Comparison of ENCODE assay signal across 8 mouse cellular contexts in genomic region chr14:30828635-30829460, GRCm38 (mm10). TPM values are rescaled to one million over a fixed set of nuclear protein-coding genes. Genes with fewer than 3 reads are reported as not detected.
DNase-seq lines count a peak whose midpoint lies in the region; ATAC-seq lines count a peak whose summit lies in the region.

No protein-coding gene starts in this region.

- 87% methylated on average over 11 of the region's 11 CpGs for WGBS in forebrain, embryonic 13.5 days

- no peak overlapping the region for H3K27ac ChIP-seq in forebrain, embryonic 13.5 days

- H3K36me3 ChIP-seq in erythroblast, embryonic 14.5 days (ENCODE audit: control insufficient read depth): peaks cover 2% of the 10 kb centered on the region; the same call in 1 of the 2 replicates
- H3K36me3 ChIP-seq in forebrain, embryonic 13.5 days (ENCODE audit: poor library complexity, severe bottlenecking): no peaks in the 10 kb centered on the region

- ATAC-seq in erythroblast, adult 5-6 weeks (replicated peaks; ENCODE audit: low FRiP score, poor library complexity, severe bottlenecking): no peak
- ATAC-seq in forebrain, embryonic 13.5 days: no peak

- H3K4me1 ChIP-seq in erythroblast, embryonic 14.5 days (ENCODE audit: control insufficient read depth): peaks cover 62% of the 10 kb centered on the region
- peaks cover 18% of the 10 kb centered on the region for H3K4me1 ChIP-seq in forebrain, embryonic 13.5 days

- no peak overlapping the region for H3K9ac ChIP-seq in forebrain, embryonic 13.5 days

- H3K27me3 ChIP-seq in erythroblast, embryonic 14.5 days (ENCODE audit: control insufficient read depth): no peaks in the 10 kb centered on the region
- H3K27me3 ChIP-seq in forebrain, embryonic 13.5 days: no peaks in the 10 kb centered on the region

- peak; percentile 81 for DNase-seq in heart, adult 9 months (ENCODE audit: low spot score in 2 of 2)
- peak; percentile 53 for DNase-seq in kidney, postnatal 14 days
- peak; percentile 24 for DNase-seq in ovary, postnatal 36 days (ENCODE audit: low spot score)
- no peak for DNase-seq in cerebellum, postnatal 14 days
- no peak for DNase-seq in embryo, embryonic 10 days (ENCODE audit: low spot score)

- H3K4me2 ChIP-seq in forebrain, embryonic 13.5 days: no peak overlapping the region

- H3K4me3 ChIP-seq in erythroblast, embryonic 14.5 days (replicated peaks): peak overlapping the region; percentile 17
- H3K4me3 ChIP-seq in forebrain, embryonic 13.5 days: no peak overlapping the region

- H3K9me3 ChIP-seq in erythroblast, embryonic 14.5 days (ENCODE audit: control insufficient read depth, low read length): no peaks in the 10 kb centered on the region
- H3K9me3 ChIP-seq in forebrain, embryonic 13.5 days (replicated peaks): no peaks in the 10 kb centered on the region

RNA-seq across cellular contexts. Expression of gene Tmem110, which starts 3.5 kb away (rescaled TPM):
- polyA plus RNA-seq in erythroblast, embryonic 14.5 days (2012): 2.3 and 2.8 TPM in 2 replicates
- total RNA-seq in erythroblast, adult 5-6 weeks (2015; ENCODE audit: low replicate concordance): 2.1 and 11.3 TPM in 2 replicates
- total RNA-seq in erythroblast, adult 5-6 weeks (2017; ENCODE audit: low replicate concordance): 0.98 and 2.2 TPM in 2 replicates
- polyA plus RNA-seq in forebrain, embryonic 13.5 days (2015; fragmentation: Nextera tagmentation; extraction: Ambion mirVana): 13.2 and 15.6 TPM in 2 replicates

RNA-seq across cellular contexts. Expression of gene Mustn1, which starts 50.2 kb away (rescaled TPM):
- 0.03 TPM in 1 of 2 replicates, not detected in the other for polyA plus RNA-seq in erythroblast, embryonic 14.5 days (2012)
- 1.3 TPM in 1 of 2 replicates, not detected in the other for total RNA-seq in erythroblast, adult 5-6 weeks (2015; ENCODE audit: low replicate concordance)
- not detected in 2 replicates for total RNA-seq in erythroblast, adult 5-6 weeks (2017; ENCODE audit: low replicate concordance)
- 0.44 and 0.47 TPM in 2 replicates for polyA plus RNA-seq in forebrain, embryonic 13.5 days (2015; fragmentation: Nextera tagmentation; extraction: Ambion mirVana)

RNA-seq across cellular contexts. Expression of gene Itih4, which starts 57.4 kb away (rescaled TPM):
- 0.02 TPM in 1 of 2 replicates, not detected in the other for polyA plus RNA-seq in erythroblast, embryonic 14.5 days (2012)
- total RNA-seq in erythroblast, adult 5-6 weeks (2015; ENCODE audit: low replicate concordance): not detected in 2 replicates
- total RNA-seq in erythroblast, adult 5-6 weeks (2017; ENCODE audit: low replicate concordance): not detected in 2 replicates
- 0.16 TPM in 1 of 2 replicates, not detected in the other for polyA plus RNA-seq in forebrain, embryonic 13.5 days (2015; fragmentation: Nextera tagmentation; extraction: Ambion mirVana)

Comparison
In these comparisons a context has a peak if more than half of its experiments do, and no peak if none do; other contexts are left out.
1. DNase-seq: peak in heart, adult 9 months (2 of 2), kidney, postnatal 14 days (single experiment) and ovary, postnatal 36 days (single experiment); none in cerebellum, postnatal 14 days (0 of 2) and embryo, embryonic 10 days (single experiment).